Mouse (Mus musculus) cerebellum, adult 2 months (tissue): Measurements from ENCODE around the gene Slc10a6. TPM values are rescaled to one million over a fixed set of nuclear protein-coding genes. Genes with fewer than 3 reads are reported as not detected.

Experiments
- DNase-seq, 2 experiments: peaks; one replicate each; pipeline ENCODE4 v3.0.0; 2021
- H3K27ac ChIP-seq: fragments of 200-500 bp; 2 replicates; pipeline ENCODE4 v1.5.1; 2012; ENCODE audit warnings: low read length, control low read depth, inconsistent platforms; ENCODE audit not compliant: insufficient read depth
- H3K27me3 ChIP-seq: fragments of 200-500 bp; 2 replicates; pipeline ENCODE4 v1.6.1; 2012; ENCODE audit warnings: inconsistent platforms, mild to moderate bottlenecking, low read length, moderate library complexity; ENCODE audit not compliant: control insufficient read depth, insufficient read depth
- H3K4me1 ChIP-seq: fragments of 200-500 bp; 2 replicates; pipeline ENCODE4 v1.6.1; 2011; ENCODE audit warnings: low read length; ENCODE audit not compliant: control insufficient read depth, insufficient read depth
- H3K4me3 ChIP-seq: fragments of 200-500 bp; replicated peaks from 2 replicates; pipeline ENCODE3; 2011; ENCODE audit warnings: mild to moderate bottlenecking, low read depth, low read length, control low read depth; ENCODE audit not compliant: insufficient read depth
- CTCF ChIP-seq: fragments of 200-500 bp; IDR thresholded peaks from 2 replicates; pipeline ENCODE4 v1.5.1; 2011; ENCODE audit warnings: low read depth, mild to moderate bottlenecking, control low read depth, low read length, moderate library complexity, borderline replicate concordance; ENCODE audit not compliant: insufficient read depth
- POLR2A ChIP-seq: fragments of 200-500 bp; IDR thresholded peaks from 2 replicates; pipeline ENCODE4 v1.6.1; 2011; ENCODE audit warnings: low read length, control low read depth, borderline replicate concordance; ENCODE audit not compliant: insufficient read depth
- WGBS: fragments of 180-500 bp; shearing (Covaris S2); methylation state at CpG from one replicate; pipeline ENCODE4 v1.1.7; 2018; 5-methylcytosine and 5-hydroxymethylcytosine counted together
- polyA plus RNA-seq: library from polyadenylated mRNA; depleted of rRNA; stranded (reverse); fragments of >200 nt; gene quantifications from 2 replicates; pipeline ENCODE4 v1.2.3, GENCODE M21; 2012; rRNA removed

Slc10a6 gene
- 0.05 TPM in 1 of 2 replicates, not detected in the other for polyA plus RNA-seq

- peak in 1 of 2 experiments; percentile 19 for DNase-seq
- TF ChIP-seq POLR2A = no peak
- no peak for TF ChIP-seq CTCF
- Histone ChIP-seq H3K27me3 (no peaks in the 10 kb centered on the region), H3K4me3 (no peak within 1 kb of the TSS), H3K4me1 (no peaks in the 10 kb centered on the region), H3K27ac (no peak within 1 kb of the TSS)
- 24% methylated on average over 17 of the region's 17 CpGs for WGBS
Measured at GRCm38 (mm10) chr5:103629111-103629764, at the start of gene Slc10a6. Gene Slc10a6, minus strand, starts transcription at chr5:103629403.

GRCm38 (mm10) chr5:103678974-103679373, 49.8 kb upstream of the Slc10a6 start:
- TF ChIP-seq POLR2A (no peak), CTCF (no peak)
- WGBS = 95% methylated on average over 5 of the region's 5 CpGs

GRCm38 (mm10) chr5:103677894-103678293, 48.7 kb upstream of the Slc10a6 start:
- H3K27me3 ChIP-seq = no peaks in the 10 kb centered on the region
- DNase-seq = no peak
- no peak for TF ChIP-seq CTCF
- TF ChIP-seq POLR2A = no peak
- no peaks in the 10 kb centered on the region for H3K4me1 ChIP-seq
- 89% methylated on average over 6 of the region's 6 CpGs for WGBS
- no peak overlapping the region for H3K27ac ChIP-seq
- H3K4me3 ChIP-seq = no peak overlapping the region

More at GRCm38 (mm10) chr5:103678974-103679373, 49.8 kb upstream of the Slc10a6 start:
- Histone ChIP-seq H3K27ac (no peak overlapping the region), H3K4me1 (no peaks in the 10 kb centered on the region), H3K27me3 (no peaks in the 10 kb centered on the region), H3K4me3 (no peak overlapping the region)
- DNase-seq = no peak

- DNase-seq = no peak
- no peaks in the 10 kb centered on the region for H3K4me1 ChIP-seq
- no peak overlapping the region for H3K27ac ChIP-seq
- H3K27me3 ChIP-seq = no peaks in the 10 kb centered on the region
- H3K4me3 ChIP-seq = no peak overlapping the region
- 90% methylated on average over 6 of the region's 6 CpGs for WGBS
- TF ChIP-seq POLR2A = no peak
- no peak for TF ChIP-seq CTCF
Measured at GRCm38 (mm10) chr5:103676289-103676881, 47.2 kb upstream of the Slc10a6 start.

GRCm38 (mm10) chr5:103674482-103674881, 45.3 kb upstream of the Slc10a6 start:
- no peaks in the 10 kb centered on the region for H3K4me1 ChIP-seq
- no peak overlapping the region for H3K4me3 ChIP-seq
- TF ChIP-seq POLR2A (no peak), CTCF (no peak)
- no peaks in the 10 kb centered on the region for H3K27me3 ChIP-seq
- no peak for DNase-seq
- no peak overlapping the region for H3K27ac ChIP-seq
- 62% methylated on average over 6 of the region's 6 CpGs for WGBS

- Histone ChIP-seq H3K4me3 (no peak overlapping the region), H3K4me1 (no peaks in the 10 kb centered on the region), H3K27me3 (no peaks in the 10 kb centered on the region), H3K27ac (no peak overlapping the region)
- TF ChIP-seq POLR2A (no peak), CTCF (no peak)
- WGBS = 78% methylated on average over 4 of the region's 4 CpGs
- DNase-seq = no peak
Measured at GRCm38 (mm10) chr5:103673611-103674010, 44.4 kb upstream of the Slc10a6 start.

- H3K4me3 ChIP-seq = no peak overlapping the region
- H3K4me1 ChIP-seq = no peaks in the 10 kb centered on the region
- no peak for DNase-seq
- H3K27me3 ChIP-seq = no peaks in the 10 kb centered on the region
- no peak overlapping the region for H3K27ac ChIP-seq
- WGBS = 80% methylated on average over 3 of the region's 3 CpGs
- TF ChIP-seq POLR2A (no peak), CTCF (no peak)
Measured at GRCm38 (mm10) chr5:103671858-103672257, 42.7 kb upstream of the Slc10a6 start.

- Histone ChIP-seq H3K27ac (no peak overlapping the region), H3K4me1 (no peaks in the 10 kb centered on the region), H3K4me3 (no peak overlapping the region), H3K27me3 (no peaks in the 10 kb centered on the region)
- 62% methylated on average over 2 of the region's 2 CpGs for WGBS
- no peak for DNase-seq
- TF ChIP-seq CTCF (no peak), POLR2A (no peak)
Measured at GRCm38 (mm10) chr5:103665876-103666275, 36.7 kb upstream of the Slc10a6 start.
